Mouse (Mus musculus) lung, adult 2 months (tissue): Measurements from ENCODE around the gene Ets1.

Experiments
- CTCF ChIP-seq: fragments of 200-500 bp; IDR thresholded peaks from 2 replicates; pipeline ENCODE4 v1.5.1; 2011; ENCODE audit warnings: mild to moderate bottlenecking, low read length, control low read depth; ENCODE audit not compliant: insufficient read depth
- POLR2A ChIP-seq: fragments of 200-500 bp; IDR thresholded peaks from 2 replicates; pipeline ENCODE4 v1.6.1; 2011; ENCODE audit warnings: low read depth, mild to moderate bottlenecking, control low read depth, low read length, borderline replicate concordance; ENCODE audit errors: extremely low read depth

GRCm38 (mm10) chr9:32614191-32614590 lies 21.8 kb upstream of the Ets1 start:
- TF ChIP-seq CTCF (no peak), POLR2A (no peak)
